Mouse (Mus musculus) cerebellum, postnatal 36 days (tissue): ENCODE results near the gene Daxx.

ENCODE experiments used
- DNase-seq, 2 experiments: peaks; one replicate each; pipeline ENCODE4 v3.0.0; 2021 to 2022; ENCODE audit warnings: mixed read lengths in 2 of 2

The Daxx gene

GRCm38 (mm10) chr17:33921361-33921760 lies 12.1 kb downstream of the Daxx start:
- DNase-seq: no peak

GRCm38 (mm10) chr17:33924577-33925283 lies 15.5 kb downstream of the Daxx start:
- DNase-seq: peak in 1 of 2 experiments; percentile 39

GRCm38 (mm10) chr17:33925406-33926116 lies 16.3 kb downstream of the Daxx start:
- DNase-seq: no peak

GRCm38 (mm10) chr17:33926207-33926932 lies 17.2 kb downstream of the Daxx start:
- DNase-seq: no peak

GRCm38 (mm10) chr17:33928251-33928947 lies 19.2 kb downstream of the Daxx start:
- no peak for DNase-seq

GRCm38 (mm10) chr17:33929371-33930279 lies 20.4 kb downstream of the Daxx start, which contains the start of gene Rgl2:
TSS of gene Rgl2 (plus strand) at chr17:33929543.
- DNase-seq: peak; percentile 96

- peak; percentile 48 to 61 for DNase-seq
These were observed 21.3 kb downstream of the Daxx start for GRCm38 (mm10) chr17:33930280-33931158.

- DNase-seq: no peak
These were observed 22.1 kb downstream of the Daxx start for GRCm38 (mm10) chr17:33931159-33931866.

- DNase-seq: no peak
These were observed 22.7 kb downstream of the Daxx start for GRCm38 (mm10) chr17:33931947-33932346.

GRCm38 (mm10) chr17:33932448-33932847 lies 23.2 kb downstream of the Daxx start:
- DNase-seq: no peak

GRCm38 (mm10) chr17:33932970-33933369 lies 23.8 kb downstream of the Daxx start:
- no peak for DNase-seq

- no peak for DNase-seq
These were observed 26.3 kb downstream of the Daxx start for GRCm38 (mm10) chr17:33935422-33936055.

GRCm38 (mm10) chr17:33936993-33937392 lies 27.8 kb downstream of the Daxx start:
- DNase-seq: no peak

- DNase-seq: no peak
These were observed 29.6 kb downstream of the Daxx start for GRCm38 (mm10) chr17:33938783-33939182.

GRCm38 (mm10) chr17:33940206-33940805 lies 31.1 kb downstream of the Daxx start, which contains the start of the genes Pfdn6 and Wdr46:
TSS of gene Pfdn6 (minus strand) at chr17:33940343.
TSS of gene Wdr46 (plus strand) at chr17:33940660.
- DNase-seq: peak; percentile 86

- DNase-seq: no peak
These were observed 31.8 kb downstream of the Daxx start for GRCm38 (mm10) chr17:33940981-33941380.

GRCm38 (mm10) chr17:33941381-33941780 lies 32.2 kb downstream of the Daxx start:
- DNase-seq: no peak

GRCm38 (mm10) chr17:33943454-33943853 lies 34.2 kb downstream of the Daxx start:
- no peak for DNase-seq
